Mouse (Mus musculus): Measurements from ENCODE around the gene Gm15085. TPM values are rescaled to one million over a fixed set of nuclear protein-coding genes. Genes with fewer than 3 reads are reported as not detected.
"Not testable (repeated sequence)": the region's sequence is repeated elsewhere in the genome, so short reads cannot be mapped to it uniquely, and the experiment has no call there.

The Gm15085 gene
- not detected in 2 replicates for polyA plus RNA-seq (2016; fragmentation: Nextera tagmentation; extraction: Ambion mirVana)

- H3K9ac ChIP-seq; H3K27me3 ChIP-seq (replicated peaks); H3K36me3 ChIP-seq; H3K4me2 ChIP-seq (replicated peaks); H3K27ac ChIP-seq; H3K4me3 ChIP-seq; H3K9me3 ChIP-seq; ATAC-seq (ENCODE audit: low FRiP score, low read depth); H3K4me1 ChIP-seq: not testable (repeated sequence)
- WGBS: no CpG with 5 or more reads among the region's 6 CpGs
Measured at GRCm38 (mm10) chrX:149447317-149447716, at the start of gene Gm15085. Gene Gm15085 (plus strand): TSS chrX:149447617.

Other genes with a start within 250 kb of the Gm15085 start
- not detected in 2 replicates for gene Gm15093, start 175.2 kb upstream of the Gm15085 start, polyA plus RNA-seq (2016; fragmentation: Nextera tagmentation; extraction: Ambion mirVana)
- not detected in 2 replicates for gene Gm10439, start 147.0 kb downstream of the Gm15085 start, polyA plus RNA-seq (2016; fragmentation: Nextera tagmentation; extraction: Ambion mirVana)

Data from neural tube, embryonic 12.5 days (tissue).